Mouse (Mus musculus) MEL (cell line): ENCODE measurements around the gene Zfand3.

Experiments
- CTCF ChIP-seq, 3 experiments: IDR thresholded peaks in 2 of 3; conservative IDR thresholded peaks in 1 of 3; 2 replicates each; pipeline ENCODE4 v1.5.1; 2011 to 2012; ENCODE audit warnings: low read length in 3 of 3, low read depth in 2 of 3, mild to moderate bottlenecking in 2 of 3, improper control_type of control experiment in 1 of 3, inconsistent platforms in 1 of 3, mixed read lengths in 1 of 3, moderate library complexity in 1 of 3; ENCODE audit not compliant: control insufficient read depth in 1 of 3, insufficient read depth in 1 of 3, poor library complexity in 1 of 3, severe bottlenecking in 1 of 3
- EP300 ChIP-seq, 2 experiments: IDR thresholded peaks; 2 replicates each; pipeline ENCODE4 v1.6.1; 2011; ENCODE audit warnings: improper control_type of control experiment in 2 of 2, low read length in 2 of 2, low read depth in 1 of 2, mild to moderate bottlenecking in 1 of 2
- GATA1 ChIP-seq: IDR thresholded peaks from 2 replicates; pipeline ENCODE4 v1.6.1; 2011; ENCODE audit warnings: low read depth, low read length, improper control_type of control experiment
- HCFC1 ChIP-seq: IDR thresholded peaks from 2 replicates; pipeline ENCODE4 v1.6.1; 2012; ENCODE audit warnings: low read depth, mild to moderate bottlenecking, inconsistent platforms, low read length, improper control_type of control experiment, moderate library complexity
- MEF2A ChIP-seq: IDR thresholded peaks from 2 replicates; pipeline ENCODE4 v1.6.1; 2014; ENCODE audit warnings: low read depth, mild to moderate bottlenecking, inconsistent platforms, low read length, improper control_type of control experiment; ENCODE audit not compliant: poor library complexity, insufficient replicate concordance, severe bottlenecking; ENCODE audit errors: extremely low read depth
- POLR2A ChIP-seq, 2 experiments: IDR thresholded peaks; 2 replicates each; pipeline ENCODE4 v1.6.1; 2011 to 2012; ENCODE audit warnings: low read length in 2 of 2, mild to moderate bottlenecking in 2 of 2, control low read depth in 1 of 2, improper control_type of control experiment in 1 of 2, low read depth in 1 of 2, moderate library complexity in 1 of 2; ENCODE audit not compliant: control insufficient read depth in 1 of 2, insufficient read depth in 1 of 2, poor library complexity in 1 of 2
- RCOR1 ChIP-seq: IDR thresholded peaks from 2 replicates; pipeline ENCODE4 v1.6.1; 2012; ENCODE audit warnings: low read depth, mild to moderate bottlenecking, inconsistent platforms, low read length, improper control_type of control experiment
- TAL1 ChIP-seq: IDR thresholded peaks from 2 replicates; pipeline ENCODE4 v1.6.1; 2012; ENCODE audit warnings: mild to moderate bottlenecking, inconsistent platforms, low read length, moderate library complexity, mixed read lengths
- USF1 ChIP-seq: IDR thresholded peaks from 2 replicates; pipeline ENCODE4 v1.6.1; 2014; ENCODE audit warnings: low read depth, mild to moderate bottlenecking, inconsistent platforms, low read length, improper control_type of control experiment, moderate library complexity

DNA sequence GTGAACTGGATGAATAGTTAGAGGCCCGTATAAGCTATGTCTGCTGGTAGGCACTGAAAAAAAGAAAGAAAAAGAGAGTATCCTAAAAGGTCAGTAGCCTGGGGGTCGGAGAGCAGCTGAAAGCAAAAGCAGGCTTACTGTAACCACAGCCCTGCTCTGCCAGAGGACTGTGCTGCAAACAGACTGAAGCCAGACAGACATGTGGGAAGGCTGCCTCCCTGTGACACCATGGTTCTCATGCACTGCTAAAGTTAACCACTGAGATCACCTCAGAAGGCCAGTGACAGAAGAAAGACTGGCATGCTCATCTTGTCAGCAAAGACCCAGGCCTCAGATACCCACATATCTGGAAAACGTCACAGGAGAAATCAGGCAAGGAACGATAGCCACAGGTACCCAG is 253.9 kb downstream of the Zfand3 start:
- no peak for TF ChIP-seq RCOR1
- no peak for TF ChIP-seq POLR2A (IDR thresholded peaks at IDR 0.05; ENCODE audit: control insufficient read depth in 1 of 2, insufficient read depth in 1 of 2, low read depth in 1 of 2, low read length in 2 of 2, poor library complexity in 1 of 2)
- TF ChIP-seq MEF2A, result no peak
- no peak for TF ChIP-seq TAL1
- no peak for TF ChIP-seq GATA1
- TF ChIP-seq EP300 (IDR thresholded peaks at IDR 0.05; ENCODE audit: low read depth in 1 of 2, low read length in 2 of 2), result no peak
- TF ChIP-seq USF1, result no peak
- no peak for TF ChIP-seq HCFC1
- TF ChIP-seq CTCF (IDR thresholded peaks at IDR 0.05 in 2 of 3, conservative IDR thresholded peaks at IDR 0.05 in 1 of 3; ENCODE audit: control insufficient read depth in 1 of 3, insufficient read depth in 1 of 3, low read depth in 2 of 3, low read length in 3 of 3, poor library complexity in 1 of 3, severe bottlenecking in 1 of 3), result no peak
